Mouse (Mus musculus): ENCODE measurements at regions not wholly inside any gene's neighbourhood (a gene's known extent, or its start where the extent isn't known, plus 50 kb on each side); places are given as distances from the start of the nearest gene placed in this dataset.

- TF ChIP-seq POLR2AphosphoS2 (IDR thresholded peaks at IDR 0.05; ENCODE audit: insufficient read length, low read depth) (no peak), POLR2A (IDR thresholded peaks at IDR 0.05; ENCODE audit: insufficient read length, low read depth) (no peak)
These were observed 777.3 kb upstream of the Gm8797 start for GRCm38 (mm10) chr3:4973278-4973677.

Measured in myocyte (in vitro differentiated cells).